Mouse (Mus musculus): ENCODE measurements around the gene 1110032F04Rik. TPM values are rescaled to one million over a fixed set of nuclear protein-coding genes. Genes with fewer than 3 reads are reported as not detected.

Gene 1110032F04Rik
- not detected for polyA plus RNA-seq (2021)

DNA sequence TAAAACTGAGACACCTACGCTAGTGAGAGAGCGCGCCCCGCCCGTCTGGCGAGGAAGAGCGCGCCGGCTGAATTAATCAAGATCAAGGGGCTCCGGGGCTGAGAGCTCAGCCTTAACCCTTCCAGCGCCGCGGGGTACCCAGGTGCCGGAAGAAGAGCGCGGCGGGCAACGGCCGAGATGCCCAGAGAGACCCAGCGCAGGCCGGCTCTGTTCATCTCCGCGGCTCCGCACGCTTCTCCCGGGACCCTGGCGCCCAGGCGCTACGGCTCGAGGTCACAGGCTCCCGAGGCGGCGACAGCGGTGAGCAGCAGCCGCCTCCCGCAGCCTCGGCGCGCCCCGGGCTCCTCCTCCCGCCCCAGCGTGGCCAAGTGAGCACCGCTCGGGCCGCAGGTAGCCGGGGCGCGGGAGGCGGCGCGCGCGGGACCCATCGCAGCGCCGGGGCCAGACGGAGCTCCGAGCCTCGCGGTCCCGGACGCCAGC lies at the start of gene 1110032F04Rik:
TSS of gene 1110032F04Rik (plus strand) at position 376 of the 480 bp plus-strand sequence.
- no peak for TF ChIP-seq CTCF (IDR thresholded peaks at IDR 0.05)
- ChIA-PET CTCF (interaction anchor here (0.7 to 1.5 kb wide), 3 partner anchors 9 to 13 kb away, joined by 3 read pairs; no protein-coding TSS in a partner anchor), POLR2A (no interaction called here)
- DNase-seq (ENCODE audit: low read depth, low spot score) (no peak), ATAC-seq (no peak)
- in situ Hi-C loops (cut with MboI; ENCODE audit: low pct_unique_long_range_greater_than_20kb) = no loop called here
- H3K27me3 ChIP-seq = peaks cover 76% of the 10 kb centered on the region

DNA sequence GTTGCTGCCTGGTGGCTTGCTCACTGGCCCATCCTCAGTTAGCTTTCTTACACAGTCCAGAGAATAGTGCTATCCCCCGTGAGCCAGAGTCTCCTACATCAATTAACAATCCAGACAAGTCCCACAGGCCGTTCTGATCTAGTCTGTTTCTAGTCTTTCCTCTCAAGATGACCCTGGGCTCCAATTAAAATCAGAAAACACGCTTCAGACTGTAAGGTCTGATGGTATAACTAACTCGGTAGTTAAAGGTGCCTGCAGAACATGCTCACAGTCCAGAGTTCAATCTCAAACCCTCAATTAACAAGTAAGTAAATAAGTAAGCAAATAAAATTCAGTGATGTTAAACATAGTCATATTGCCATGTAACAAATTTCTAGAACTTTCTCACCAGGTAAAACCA lies 48.0 kb upstream of the 1110032F04Rik start:
- no peak for ATAC-seq
- CTCF ChIA-PET = no interaction called here
- H3K27me3 ChIP-seq = no peaks in the 10 kb centered on the region
- DNase-seq (ENCODE audit: low read depth, low spot score) = no peak
- TF ChIP-seq CTCF (IDR thresholded peaks at IDR 0.05) = no peak
- in situ Hi-C loops (cut with MboI; ENCODE audit: low pct_unique_long_range_greater_than_20kb) = no loop called here
- POLR2A ChIA-PET = interaction anchor here (0.5 kb wide), 1 partner anchor 158 kb away, joined by 3 read pairs; no protein-coding TSS in a partner anchor

DNA sequence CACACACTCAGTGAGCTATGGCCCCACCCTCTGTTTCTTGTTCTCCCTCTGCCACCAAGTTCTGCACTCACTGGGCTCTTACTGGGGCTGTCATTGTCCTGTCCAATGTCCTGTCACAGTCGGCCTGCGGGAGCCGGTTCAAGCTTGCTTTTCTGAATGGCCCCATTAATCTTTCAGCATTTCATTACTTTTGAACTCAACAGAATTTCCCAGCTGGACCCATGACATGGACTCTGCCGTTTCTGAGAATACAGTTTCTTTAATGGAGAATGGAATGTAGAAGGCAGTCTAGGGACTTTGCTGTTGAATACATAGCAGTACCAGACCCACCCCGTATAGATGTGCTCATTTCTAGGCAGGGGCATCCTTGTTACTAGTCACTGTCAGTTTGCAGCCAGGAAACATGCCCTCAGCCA lies 47.5 kb upstream of the 1110032F04Rik start:
- DNase-seq (ENCODE audit: low read depth, low spot score) (no peak), ATAC-seq (no peak)
- POLR2A ChIA-PET = no interaction called here
- CTCF ChIA-PET = interaction anchor here (0.8 kb wide), 1 partner anchor 14 kb away, joined by 3 read pairs; no protein-coding TSS in a partner anchor
- no peak for TF ChIP-seq CTCF (IDR thresholded peaks at IDR 0.05)
- H3K27me3 ChIP-seq = no peaks in the 10 kb centered on the region
- in situ Hi-C loops (cut with MboI; ENCODE audit: low pct_unique_long_range_greater_than_20kb) = no loop called here

DNA sequence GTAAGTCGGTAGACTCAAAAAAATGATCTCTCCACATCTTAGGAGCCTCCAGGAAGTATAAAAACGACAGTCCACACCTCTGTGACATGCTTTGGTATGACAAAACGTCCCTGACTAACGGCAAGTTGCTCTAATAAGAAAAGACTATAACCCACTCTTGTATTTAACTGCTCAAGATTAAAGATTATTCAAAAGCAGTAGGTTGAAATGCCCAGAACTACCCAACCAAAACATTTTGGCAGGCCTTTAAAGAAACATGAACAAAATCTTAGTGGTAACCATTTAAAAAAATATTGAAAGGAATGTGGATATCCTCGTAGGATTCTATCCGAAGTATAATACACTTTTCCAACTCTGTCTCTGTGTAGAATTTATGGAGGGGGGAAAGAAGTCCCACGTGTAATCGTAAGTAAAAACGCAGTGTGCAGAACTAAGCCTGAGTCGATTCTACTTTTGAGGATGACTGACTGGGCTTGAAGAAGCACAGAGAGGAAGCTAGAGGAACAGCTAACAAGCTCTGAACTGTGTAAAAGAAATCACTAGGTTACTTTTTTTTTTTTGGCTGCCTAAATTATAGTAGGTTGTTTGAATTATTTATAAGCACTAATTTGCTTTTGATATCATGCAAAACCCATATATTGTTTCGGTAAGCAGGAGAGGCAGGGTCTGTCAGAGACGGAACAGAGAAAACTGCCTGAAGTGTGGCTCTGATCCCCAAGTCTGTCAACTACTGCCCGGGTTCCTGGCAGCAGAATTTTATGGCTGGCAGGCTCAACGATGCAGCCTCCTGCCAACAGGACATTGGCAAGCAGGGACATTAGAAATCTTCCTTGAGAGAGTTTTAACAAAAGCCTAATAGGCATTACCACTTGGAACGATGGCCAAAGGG lies 45.3 kb upstream of the 1110032F04Rik start:
- ChIA-PET CTCF (interaction anchor here (0.7 to 1.0 kb wide), 2 partner anchors 9 to 12 kb away, joined by 3 to 4 read pairs; no protein-coding TSS in a partner anchor), POLR2A (no interaction called here)
- H3K27me3 ChIP-seq = peaks cover 10% of the 10 kb centered on the region
- no peak for TF ChIP-seq CTCF (IDR thresholded peaks at IDR 0.05)
- ATAC-seq (peak; percentile 70), DNase-seq (ENCODE audit: low read depth, low spot score) (peak; percentile 22)
- in situ Hi-C loops (cut with MboI; ENCODE audit: low pct_unique_long_range_greater_than_20kb) = no loop called here

DNA sequence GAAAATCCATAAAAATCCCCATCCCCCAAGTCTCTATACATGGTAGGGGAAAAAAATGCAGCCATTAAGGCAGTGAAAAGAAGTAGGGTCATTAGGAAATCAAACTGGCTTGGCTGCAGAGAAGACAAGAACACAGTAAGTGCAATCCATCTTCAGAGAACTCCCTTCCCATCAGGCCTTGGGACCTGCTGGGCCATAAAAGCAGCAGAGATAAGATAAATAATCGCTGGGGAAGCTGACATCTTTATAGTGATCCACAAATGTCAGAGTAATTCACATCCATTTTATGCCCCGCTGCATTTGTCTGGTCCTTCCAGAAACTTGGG lies 44.7 kb upstream of the 1110032F04Rik start:
- in situ Hi-C loops (cut with MboI; ENCODE audit: low pct_unique_long_range_greater_than_20kb) = loop anchor here (5.0 kb wide), 1 partner anchor 1247 kb away; no protein-coding TSS in a partner anchor
- TF ChIP-seq CTCF (IDR thresholded peaks at IDR 0.05) = no peak
- DNase-seq (ENCODE audit: low read depth, low spot score) (no peak), ATAC-seq (no peak)
- ChIA-PET POLR2A (no interaction called here), CTCF (no interaction called here)
- peaks cover 10% of the 10 kb centered on the region for H3K27me3 ChIP-seq

DNA sequence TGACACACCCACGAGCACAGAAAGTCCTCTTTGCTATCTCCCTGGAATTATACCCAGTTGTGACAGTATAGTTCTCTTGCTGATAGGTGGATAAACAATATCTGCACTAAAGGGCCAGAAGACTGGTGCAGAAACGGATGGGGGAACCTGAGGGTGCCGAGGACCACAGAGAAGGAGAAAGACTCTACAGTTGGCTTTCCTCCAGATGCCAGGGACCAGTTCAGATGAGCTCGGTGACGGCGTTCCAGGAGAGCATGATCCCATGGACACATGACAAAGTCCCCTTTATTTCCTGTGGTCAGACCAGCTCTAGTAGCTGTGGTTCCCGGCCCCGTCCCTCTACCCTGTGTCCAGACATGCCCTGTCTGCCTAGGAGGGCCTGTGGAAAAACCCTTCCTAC lies 44.2 kb upstream of the 1110032F04Rik start:
- ATAC-seq (no peak), DNase-seq (ENCODE audit: low read depth, low spot score) (no peak)
- CTCF ChIA-PET = no interaction called here
- no peak for TF ChIP-seq CTCF (IDR thresholded peaks at IDR 0.05)
- in situ Hi-C loops (cut with MboI; ENCODE audit: low pct_unique_long_range_greater_than_20kb) = loop anchor here (5.0 kb wide), 1 partner anchor 1248 kb away; no protein-coding TSS in a partner anchor
- peaks cover 10% of the 10 kb centered on the region for H3K27me3 ChIP-seq
- POLR2A ChIA-PET = no interaction called here

DNA sequence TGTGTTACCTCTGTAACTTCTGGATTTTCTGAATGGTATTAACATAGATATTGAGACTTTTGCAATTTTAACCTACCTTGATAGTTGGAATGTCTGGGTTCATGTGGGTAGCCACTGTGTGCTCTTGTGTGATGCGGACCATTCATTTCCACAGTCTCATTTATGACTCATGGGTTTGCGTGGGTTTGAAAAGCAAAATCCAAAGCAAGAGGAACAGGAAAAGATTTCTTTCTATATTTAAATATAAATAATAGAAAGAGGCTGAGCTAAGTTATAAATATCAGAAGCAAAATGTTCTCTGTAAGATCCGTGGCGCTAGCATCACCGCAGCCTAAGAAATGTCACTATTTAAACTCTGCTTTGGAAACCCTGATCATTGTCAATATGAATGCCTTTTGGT lies 41.7 kb upstream of the 1110032F04Rik start:
- ChIA-PET POLR2A (no interaction called here), CTCF (interaction anchor here (1.8 kb wide), 1 partner anchor 10 kb away, joined by 7 read pairs; no protein-coding TSS in a partner anchor)
- ATAC-seq = no peak
- TF ChIP-seq CTCF (IDR thresholded peaks at IDR 0.05) = no peak
- DNase-seq (ENCODE audit: low read depth, low spot score) = no peak
- in situ Hi-C loops (cut with MboI; ENCODE audit: low pct_unique_long_range_greater_than_20kb) = loop anchor here (5.0 kb wide), 1 partner anchor 1250 kb away; no protein-coding TSS in a partner anchor
- H3K27me3 ChIP-seq = peaks cover 13% of the 10 kb centered on the region

DNA sequence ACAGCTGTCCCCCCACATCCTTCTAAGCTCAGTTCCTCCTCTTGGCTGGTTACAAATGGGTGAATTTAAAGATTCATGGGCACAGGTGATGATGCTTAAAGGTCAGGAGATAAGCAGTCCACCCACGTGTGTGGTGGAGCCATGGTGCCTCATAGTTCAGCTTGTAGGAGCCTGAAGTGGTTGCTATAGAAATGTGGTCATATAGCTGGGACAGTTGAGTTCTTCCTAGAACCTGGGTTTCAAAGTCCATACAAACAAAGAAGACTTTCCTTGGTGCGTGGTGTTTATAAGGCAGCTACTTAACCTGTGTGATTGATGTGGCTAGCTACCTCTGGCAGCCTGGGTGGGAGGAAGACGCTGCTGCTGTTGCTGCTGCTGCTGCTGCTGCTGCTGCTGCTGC lies 39.4 kb upstream of the 1110032F04Rik start:
- ChIA-PET POLR2A (no interaction called here), CTCF (interaction anchor here (1.9 to 2.1 kb wide), 2 partner anchors 11 to 18 kb away, joined by 7 to 9 read pairs; no protein-coding TSS in a partner anchor)
- peaks cover 13% of the 10 kb centered on the region for H3K27me3 ChIP-seq
- TF ChIP-seq CTCF (IDR thresholded peaks at IDR 0.05) = no peak
- DNase-seq (ENCODE audit: low read depth, low spot score) (no peak), ATAC-seq (no peak)
- in situ Hi-C loops (cut with MboI; ENCODE audit: low pct_unique_long_range_greater_than_20kb) = loop anchor here (5.0 kb wide), 1 partner anchor 1253 kb away; no protein-coding TSS in a partner anchor

DNA sequence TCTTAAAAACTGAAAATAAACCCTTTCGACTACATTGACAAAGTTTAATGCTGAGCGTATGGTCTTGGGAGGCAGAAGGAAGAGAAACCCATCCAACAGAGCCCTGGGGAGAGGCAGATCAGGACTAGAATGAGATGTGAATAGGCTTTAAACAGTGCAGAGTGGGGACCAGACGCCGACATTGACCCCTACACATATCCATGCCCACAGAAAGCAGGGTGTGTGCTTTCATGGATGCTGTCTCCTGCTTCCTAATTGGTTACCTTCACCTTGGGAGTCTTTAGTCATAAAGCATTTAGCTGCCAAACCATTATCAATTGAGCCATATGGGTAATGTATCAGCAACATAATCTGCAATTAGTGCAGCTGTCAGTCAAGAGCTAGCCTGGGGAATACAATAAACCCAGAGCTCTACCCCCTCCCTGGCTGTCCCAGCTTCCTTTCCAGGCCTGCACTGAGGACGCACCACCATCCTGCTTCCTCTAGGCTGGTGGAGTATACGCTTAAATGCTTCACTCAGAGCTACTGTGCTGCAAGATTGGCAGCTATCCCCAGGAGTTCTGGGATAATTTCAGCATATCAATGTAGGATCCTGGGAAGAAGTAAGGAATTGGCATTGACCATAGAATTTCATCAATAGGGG lies 32.4 kb upstream of the 1110032F04Rik start:
- ATAC-seq (no peak), DNase-seq (ENCODE audit: low read depth, low spot score) (no peak)
- ChIA-PET CTCF (interaction anchor here (2.0 kb wide), 1 partner anchor 9 kb away, joined by 7 read pairs; no protein-coding TSS in a partner anchor), POLR2A (no interaction called here)
- TF ChIP-seq CTCF (IDR thresholded peaks at IDR 0.05) = no peak
- H3K27me3 ChIP-seq = peaks cover 11% of the 10 kb centered on the region
- in situ Hi-C loops (cut with MboI; ENCODE audit: low pct_unique_long_range_greater_than_20kb) = no loop called here

DNA sequence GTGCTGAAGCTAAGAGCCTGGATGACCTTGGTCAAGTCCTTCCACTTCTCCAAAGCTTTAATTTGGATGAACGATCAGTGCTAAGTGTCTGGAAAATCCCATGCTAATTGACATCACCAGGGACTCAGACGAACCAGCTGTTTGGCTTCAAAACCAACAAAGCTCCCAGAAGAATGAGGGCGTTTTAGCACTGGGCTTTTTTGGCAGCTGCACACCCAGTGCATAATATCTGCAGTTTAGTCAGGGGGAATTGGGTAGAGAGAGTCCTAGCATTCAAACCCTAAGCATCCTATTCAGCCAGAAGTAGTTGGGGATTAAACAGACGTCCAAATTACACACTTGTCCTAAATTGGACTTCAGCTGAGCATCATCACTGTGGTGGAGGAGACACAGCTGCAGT lies 29.2 kb upstream of the 1110032F04Rik start:
- ATAC-seq (no peak), DNase-seq (ENCODE audit: low read depth, low spot score) (no peak)
- in situ Hi-C loops (cut with MboI; ENCODE audit: low pct_unique_long_range_greater_than_20kb) = no loop called here
- ChIA-PET CTCF (interaction anchor here (0.7 to 2.5 kb wide), 3 partner anchors 9 to 41 kb away, joined by 3 to 7 read pairs (median 4); no protein-coding TSS in a partner anchor), POLR2A (no interaction called here)
- TF ChIP-seq CTCF (IDR thresholded peaks at IDR 0.05) = no peak
- peaks cover 11% of the 10 kb centered on the region for H3K27me3 ChIP-seq

All from Patski (cell line).